Mouse (Mus musculus): ENCODE data around the gene Impg2. TPM values are rescaled to one million over a fixed set of nuclear protein-coding genes. Genes with fewer than 3 reads are reported as not detected.

The Impg2 gene
- polyA plus RNA-seq, 1 experiment from 2014 or later = 0.06 TPM

DNA sequence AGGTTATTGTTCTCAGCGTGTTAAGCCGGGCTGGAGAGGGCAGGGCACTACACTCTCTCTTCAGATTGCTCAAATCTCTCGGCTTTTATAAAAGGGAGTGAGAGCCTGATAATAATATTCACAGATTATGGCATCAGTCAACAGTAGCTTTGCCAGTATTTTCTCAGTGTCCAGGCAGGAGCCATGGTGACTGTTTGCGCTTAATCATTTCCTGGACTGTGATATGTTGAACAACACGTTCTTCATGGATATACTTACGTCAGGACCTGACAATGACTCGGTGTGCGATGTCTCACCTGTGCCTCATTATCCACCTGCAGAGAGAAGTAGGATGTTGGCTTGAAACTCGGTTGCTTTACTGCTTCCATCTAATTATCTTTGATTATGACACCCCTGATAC, 74.9 kb downstream of the Impg2 start:
- ATAC-seq = no peak
- H3K9ac ChIP-seq (replicated peaks) = no peak overlapping the region
- no peaks in the 10 kb centered on the region for H3K9me3 ChIP-seq (ENCODE audit: low read length)
- WGBS (ENCODE audit: insufficient replicate concordance) = 69% methylated on average over 9 of the region's 9 CpGs
- H3K27me3 ChIP-seq (ENCODE audit: insufficient read depth, low read length) = no peaks in the 10 kb centered on the region
- no peaks in the 10 kb centered on the region for H3K4me1 ChIP-seq (ENCODE audit: insufficient read depth)
- H3K36me3 ChIP-seq (replicated peaks; ENCODE audit: insufficient read depth, low read length) = no peaks in the 10 kb centered on the region
- no peak for DNase-seq
- no peak overlapping the region for H3K4me2 ChIP-seq (ENCODE audit: low read depth, low read length)
- TF ChIP-seq CTCF (IDR thresholded peaks at IDR 0.05; ENCODE audit: low read depth) (no peak), EP300 (IDR thresholded peaks at IDR 0.05; ENCODE audit: low read depth) (no peak)
- H3K4me3 ChIP-seq (ENCODE audit: low read depth, low read length) = no peak overlapping the region
- no peak overlapping the region for H3K27ac ChIP-seq (ENCODE audit: low read depth)

DNA sequence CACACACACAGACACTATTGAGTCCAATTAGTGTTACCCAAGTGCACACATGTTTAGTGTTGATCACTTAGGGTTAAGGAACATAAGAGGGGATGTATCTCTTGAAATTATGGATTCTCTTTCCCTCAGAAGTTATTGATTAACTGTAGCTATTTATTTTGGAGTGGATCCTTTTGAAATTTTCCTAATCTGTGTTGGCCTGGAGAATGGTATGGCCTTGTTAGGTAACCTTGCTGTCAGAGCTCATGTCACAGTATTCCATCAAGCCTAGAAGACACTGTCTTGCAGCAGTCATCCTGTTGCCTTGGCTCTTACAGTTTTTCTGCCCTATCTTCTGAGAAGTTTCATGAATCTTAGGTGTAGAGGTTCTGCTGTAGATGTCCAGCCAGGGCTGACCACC, 75.6 kb downstream of the Impg2 start:
- H3K4me1 ChIP-seq (ENCODE audit: insufficient read depth) = no peaks in the 10 kb centered on the region
- no peak for TF ChIP-seq CTCF (IDR thresholded peaks at IDR 0.05; ENCODE audit: low read depth)
- no peak for TF ChIP-seq EP300 (IDR thresholded peaks at IDR 0.05; ENCODE audit: low read depth)
- H3K36me3 ChIP-seq (replicated peaks; ENCODE audit: insufficient read depth, low read length) = no peaks in the 10 kb centered on the region
- peak; percentile 67 for ATAC-seq
- no peak overlapping the region for H3K27ac ChIP-seq (ENCODE audit: low read depth)
- DNase-seq = no peak
- H3K9ac ChIP-seq (replicated peaks) = no peak overlapping the region
- no peak overlapping the region for H3K4me3 ChIP-seq (ENCODE audit: low read depth, low read length)
- no peak overlapping the region for H3K4me2 ChIP-seq (ENCODE audit: low read depth, low read length)
- no peaks in the 10 kb centered on the region for H3K9me3 ChIP-seq (ENCODE audit: low read length)
- no peaks in the 10 kb centered on the region for H3K27me3 ChIP-seq (ENCODE audit: insufficient read depth, low read length)

DNA sequence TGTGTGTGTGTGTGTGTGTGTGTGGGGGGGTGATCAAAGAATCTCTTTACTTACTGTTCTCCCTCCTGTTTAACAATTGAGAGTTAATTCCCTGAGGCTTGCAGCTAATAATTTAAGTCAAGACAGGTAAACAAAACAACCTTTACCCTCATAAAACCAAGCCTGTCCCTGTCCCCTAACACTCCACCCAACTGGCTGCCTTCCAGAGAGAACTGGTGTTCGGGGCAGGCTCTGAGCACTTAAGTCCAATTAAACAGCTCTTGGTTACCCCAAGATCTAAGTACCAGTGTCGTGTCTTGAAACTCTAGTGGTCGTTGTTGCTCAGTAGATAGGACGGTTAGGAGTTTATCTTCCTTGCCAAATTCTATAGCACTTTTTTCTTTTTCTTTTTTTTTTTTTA, 77.2 kb downstream of the Impg2 start:
- no peak for DNase-seq
- TF ChIP-seq EP300 (IDR thresholded peaks at IDR 0.05; ENCODE audit: low read depth) = no peak
- no peak for TF ChIP-seq CTCF (IDR thresholded peaks at IDR 0.05; ENCODE audit: low read depth)
- H3K4me3 ChIP-seq (ENCODE audit: low read depth, low read length) = no peak overlapping the region
- ATAC-seq = no peak
- no peaks in the 10 kb centered on the region for H3K4me1 ChIP-seq (ENCODE audit: insufficient read depth)
- H3K9me3 ChIP-seq (ENCODE audit: low read length) = no peaks in the 10 kb centered on the region
- no peak overlapping the region for H3K4me2 ChIP-seq (ENCODE audit: low read depth, low read length)
- no peak overlapping the region for H3K27ac ChIP-seq (ENCODE audit: low read depth)
- no peaks in the 10 kb centered on the region for H3K27me3 ChIP-seq (ENCODE audit: insufficient read depth, low read length)
- no peaks in the 10 kb centered on the region for H3K36me3 ChIP-seq (replicated peaks; ENCODE audit: insufficient read depth, low read length)
- H3K9ac ChIP-seq (replicated peaks) = no peak overlapping the region
- WGBS (ENCODE audit: insufficient replicate concordance) = 58% methylated on average over 4 of the region's 4 CpGs

DNA sequence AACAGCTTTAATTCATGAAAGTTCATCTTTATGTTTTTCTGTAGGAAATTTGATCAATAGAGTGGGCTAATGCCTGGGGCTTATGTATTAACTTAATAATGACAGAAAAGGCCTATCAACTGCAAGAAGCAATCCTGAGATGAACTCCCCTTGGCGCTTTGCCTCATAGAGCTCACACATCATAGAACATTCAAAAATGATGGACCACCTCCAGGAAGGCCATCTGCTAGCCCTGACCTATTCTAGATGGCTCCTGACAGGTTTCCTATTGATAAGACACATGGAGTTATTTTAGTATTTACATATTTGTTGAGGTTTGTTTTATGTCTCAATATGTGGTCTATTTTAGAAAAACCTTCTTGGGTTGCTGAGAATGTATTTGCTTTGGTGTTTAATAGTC, 79.2 kb downstream of the Impg2 start:
- DNase-seq = no peak
- H3K4me2 ChIP-seq (ENCODE audit: low read depth, low read length) = no peak overlapping the region
- 83% methylated on average over 1 of the region's 1 CpGs for WGBS (ENCODE audit: insufficient replicate concordance)
- no peak for ATAC-seq
- H3K27me3 ChIP-seq (ENCODE audit: insufficient read depth, low read length) = no peaks in the 10 kb centered on the region
- no peaks in the 10 kb centered on the region for H3K36me3 ChIP-seq (replicated peaks; ENCODE audit: insufficient read depth, low read length)
- H3K27ac ChIP-seq (ENCODE audit: low read depth) = no peak overlapping the region
- no peak overlapping the region for H3K9ac ChIP-seq (replicated peaks)
- no peak for TF ChIP-seq CTCF (IDR thresholded peaks at IDR 0.05; ENCODE audit: low read depth)
- no peak for TF ChIP-seq EP300 (IDR thresholded peaks at IDR 0.05; ENCODE audit: low read depth)
- no peaks in the 10 kb centered on the region for H3K9me3 ChIP-seq (ENCODE audit: low read length)
- no peaks in the 10 kb centered on the region for H3K4me1 ChIP-seq (ENCODE audit: insufficient read depth)
- no peak overlapping the region for H3K4me3 ChIP-seq (ENCODE audit: low read depth, low read length)

DNA sequence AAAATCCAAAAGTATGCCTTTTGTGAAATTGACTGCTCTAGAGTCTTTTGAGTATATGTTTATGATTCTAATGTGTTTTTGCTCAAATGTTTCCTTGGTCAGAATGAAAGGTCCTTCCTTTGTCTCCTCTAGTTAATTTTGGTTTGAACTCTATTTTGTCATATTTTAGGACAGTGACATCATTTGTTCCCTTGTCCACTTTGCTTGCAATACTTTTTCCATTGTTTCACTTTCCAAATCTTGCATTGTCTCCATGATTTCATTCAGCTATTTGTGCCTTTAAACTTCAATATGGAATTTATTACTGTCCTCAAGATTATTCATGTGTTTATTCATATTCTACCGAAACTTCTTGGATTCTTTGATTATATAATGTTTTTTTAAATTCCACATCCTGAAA, 79.8 kb downstream of the Impg2 start:
- 77% methylated on average over 1 of the region's 1 CpGs for WGBS (ENCODE audit: insufficient replicate concordance)
- H3K36me3 ChIP-seq (replicated peaks; ENCODE audit: insufficient read depth, low read length) = no peaks in the 10 kb centered on the region

DNA sequence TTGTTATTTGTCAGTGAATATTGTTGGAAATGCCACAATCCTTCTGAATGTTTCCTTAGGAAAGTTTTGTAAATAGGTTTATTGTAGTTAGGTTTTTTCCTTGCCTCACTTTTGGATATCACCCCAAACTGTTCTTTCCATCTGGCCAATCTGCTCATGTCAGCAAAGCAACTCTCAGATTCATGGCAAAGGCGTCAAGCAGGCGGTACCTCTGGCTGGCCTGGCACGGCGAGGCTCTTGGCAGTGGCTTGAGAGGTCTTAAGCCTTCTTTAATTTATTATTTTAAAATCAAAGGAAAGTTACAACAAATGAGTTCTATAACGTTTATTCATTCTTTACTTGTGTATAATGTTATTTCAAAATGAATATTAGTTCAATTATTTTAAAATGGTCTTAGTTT, 82.0 kb downstream of the Impg2 start:
- Histone ChIP-seq H3K4me3 (ENCODE audit: low read depth, low read length) (no peak overlapping the region), H3K9me3 (ENCODE audit: low read length) (no peaks in the 10 kb centered on the region), H3K4me2 (ENCODE audit: low read depth, low read length) (no peak overlapping the region), H3K36me3 (replicated peaks; ENCODE audit: insufficient read depth, low read length) (no peaks in the 10 kb centered on the region), H3K9ac (replicated peaks) (no peak overlapping the region), H3K27ac (ENCODE audit: low read depth) (no peak overlapping the region), H3K27me3 (ENCODE audit: insufficient read depth, low read length) (no peaks in the 10 kb centered on the region), H3K4me1 (ENCODE audit: insufficient read depth) (no peaks in the 10 kb centered on the region)
- DNase-seq (no peak), ATAC-seq (no peak)
- 73% methylated on average over 5 of the region's 5 CpGs for WGBS (ENCODE audit: insufficient replicate concordance)
- no peak for TF ChIP-seq EP300 (IDR thresholded peaks at IDR 0.05; ENCODE audit: low read depth)
- no peak for TF ChIP-seq CTCF (IDR thresholded peaks at IDR 0.05; ENCODE audit: low read depth)

More for the DNA sequence above, 79.8 kb downstream of the Impg2 start:
- Histone ChIP-seq H3K27ac (ENCODE audit: low read depth) (no peak overlapping the region), H3K27me3 (ENCODE audit: insufficient read depth, low read length) (no peaks in the 10 kb centered on the region), H3K9ac (replicated peaks) (no peak overlapping the region), H3K4me3 (ENCODE audit: low read depth, low read length) (no peak overlapping the region), H3K9me3 (ENCODE audit: low read length) (no peaks in the 10 kb centered on the region), H3K4me1 (ENCODE audit: insufficient read depth) (no peaks in the 10 kb centered on the region), H3K4me2 (ENCODE audit: low read depth, low read length) (no peak overlapping the region)
- DNase-seq = no peak
- no peak for ATAC-seq
- TF ChIP-seq CTCF (IDR thresholded peaks at IDR 0.05; ENCODE audit: low read depth) (no peak), EP300 (IDR thresholded peaks at IDR 0.05; ENCODE audit: low read depth) (no peak)

DNA sequence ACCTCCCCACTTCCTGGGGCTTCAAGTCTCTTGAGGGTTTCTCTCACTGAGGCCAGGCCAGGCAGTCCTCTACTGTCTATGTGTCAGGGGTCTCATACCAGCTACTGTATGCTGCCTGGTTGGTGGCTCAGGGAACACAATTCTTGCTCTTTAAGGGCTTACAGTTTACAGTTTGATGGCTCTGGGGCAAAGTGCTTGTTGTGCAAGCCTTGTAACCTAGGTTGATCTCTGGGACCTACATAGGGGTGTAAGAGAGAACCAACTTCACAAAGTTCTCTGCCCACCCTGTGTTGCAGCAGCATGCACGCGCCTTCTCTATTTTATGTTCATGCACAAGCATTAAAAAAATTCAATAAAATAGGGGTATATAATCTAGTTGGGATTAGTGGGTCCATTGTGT, 82.9 kb downstream of the Impg2 start:
- 80% methylated on average over 2 of the region's 2 CpGs for WGBS (ENCODE audit: insufficient replicate concordance)
- Histone ChIP-seq H3K9me3 (ENCODE audit: low read length) (no peaks in the 10 kb centered on the region), H3K4me1 (ENCODE audit: insufficient read depth) (no peaks in the 10 kb centered on the region), H3K4me3 (ENCODE audit: low read depth, low read length) (no peak overlapping the region), H3K27me3 (ENCODE audit: insufficient read depth, low read length) (no peaks in the 10 kb centered on the region), H3K36me3 (replicated peaks; ENCODE audit: insufficient read depth, low read length) (no peaks in the 10 kb centered on the region), H3K9ac (replicated peaks) (no peak overlapping the region), H3K27ac (ENCODE audit: low read depth) (no peak overlapping the region), H3K4me2 (ENCODE audit: low read depth, low read length) (no peak overlapping the region)
- no peak for DNase-seq
- no peak for TF ChIP-seq CTCF (IDR thresholded peaks at IDR 0.05; ENCODE audit: low read depth)
- TF ChIP-seq EP300 (IDR thresholded peaks at IDR 0.05; ENCODE audit: low read depth) = no peak
- ATAC-seq = 0 out of 2 replicates have a peak, but pooled peaks have one; percentile 43

All from liver, postnatal 0 days (tissue).